Mouse (Mus musculus) left cerebral cortex, adult 18-20 months (tissue): ENCODE measurements around the gene Gdpd2. TPM values are rescaled to one million over a fixed set of nuclear protein-coding genes. Genes with fewer than 3 reads are reported as not detected.
A peak's percentile ranks its signal among the peaks of the same experiment; 100 is the strongest.

Experiments used
- DNase-seq, 2 experiments: peaks; one replicate each; pipeline ENCODE4 v3.0.0; 2021 to 2022; ENCODE audit warnings: low spot score in 2 of 2, mixed read lengths in 1 of 2
- long read RNA-seq, 2 experiments: library from polyadenylated mRNA; stranded (forward); transcript quantifications; one replicate each; pipeline ENCODE4 v2.0.0; 2021
- total RNA-seq, 2 experiments: library from RNA; stranded (reverse); gene quantifications; 2 replicates each; pipeline ENCODE4 v1.2.3; 2021

Gene Gdpd2
- 1 to 10 TPM; 6.9 to 7.2 TPM for total RNA-seq
- long read RNA-seq, experiment 1, partial matches to known transcripts = 1 of 14 reads
- long read RNA-seq, experiment 1, other reads (novel, unspliced or antisense) = 11 of 14 reads
- long read RNA-seq, experiment 2, partial matches to known transcripts = 2 of 10 reads
- long read RNA-seq, experiment 2, other reads (novel, unspliced or antisense) = 8 of 10 reads

DNA sequence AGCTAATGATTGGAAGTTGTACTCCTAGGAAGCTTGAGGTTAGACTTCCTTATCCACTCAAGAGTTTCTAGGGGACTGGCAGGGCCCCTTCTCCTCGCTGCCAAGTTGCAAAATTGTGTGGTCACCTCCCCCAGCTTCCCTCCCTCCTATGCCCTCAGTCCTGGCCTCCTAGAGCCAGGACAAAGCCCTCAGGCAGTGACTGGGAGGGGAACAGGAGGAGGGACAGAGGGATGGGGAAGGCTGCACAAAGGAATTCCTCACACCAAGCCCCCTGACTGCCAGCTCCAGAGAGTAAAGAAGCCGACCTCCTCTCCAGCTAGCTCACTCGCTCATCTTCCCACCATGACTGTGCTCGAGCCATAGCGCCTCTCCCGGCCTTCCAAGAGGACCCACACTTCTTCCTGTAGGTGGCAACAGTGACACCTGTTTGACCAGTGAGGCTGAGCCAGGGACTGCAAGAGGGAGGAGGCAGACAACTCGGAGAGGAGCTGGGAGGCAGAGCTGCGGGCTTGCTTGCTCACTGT lies at the start of gene Gdpd2:
TSS of gene Gdpd2 (plus strand) at position 209 of the 524 bp plus-strand sequence.
- DNase-seq = peak; percentile 7 to 19

DNA sequence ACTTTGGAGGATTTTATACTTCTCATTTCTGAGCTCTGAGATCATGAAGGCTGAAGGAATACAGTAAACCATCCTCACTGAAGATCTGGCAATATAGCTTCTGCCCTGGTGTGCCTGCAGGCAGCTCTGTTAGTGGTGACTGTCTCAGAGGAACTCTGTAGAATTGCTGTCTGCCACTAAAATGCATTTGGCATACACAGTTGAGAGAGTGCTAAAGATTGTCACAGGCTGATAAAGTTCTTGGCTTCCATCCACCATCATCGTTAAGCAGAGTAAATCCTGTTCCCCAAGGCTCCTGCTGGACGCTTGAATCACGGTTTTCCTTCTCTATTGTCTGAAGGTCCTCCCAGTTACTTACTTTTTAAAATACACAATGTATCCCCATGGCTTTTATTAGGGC lies 43.1 kb upstream of the Gdpd2 start:
- no peak for DNase-seq

DNA sequence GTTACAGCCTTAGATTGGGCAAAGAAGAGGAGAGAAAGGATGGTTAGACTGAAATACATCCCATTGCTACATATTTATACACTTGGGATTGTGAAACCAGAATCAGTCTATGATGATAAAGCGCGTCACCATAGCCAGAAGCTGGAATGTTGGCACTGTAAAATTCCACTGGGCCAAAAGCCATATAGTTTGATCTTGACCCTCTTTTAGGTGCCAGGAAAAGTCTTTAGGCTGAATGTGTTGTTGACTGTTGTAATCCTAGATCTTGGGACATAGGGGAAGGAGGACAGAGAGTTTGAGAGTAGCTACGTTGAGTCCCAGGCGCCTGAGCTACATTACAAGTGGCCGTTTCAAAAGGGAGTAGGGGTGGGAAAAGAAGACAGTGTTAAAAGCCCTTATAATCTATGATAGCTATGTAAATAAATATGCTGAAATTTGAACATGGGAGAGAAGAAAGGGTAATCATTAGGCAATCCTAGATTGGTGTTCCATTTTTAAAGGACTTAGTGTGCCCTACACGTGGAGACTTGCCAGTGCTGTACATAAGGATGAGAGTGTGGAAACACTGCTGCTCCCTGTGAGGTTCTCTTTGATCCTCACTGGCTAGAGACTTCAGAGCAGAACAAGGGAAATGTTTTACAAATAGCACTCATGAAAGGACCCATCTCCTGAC lies 42.2 kb upstream of the Gdpd2 start:
- DNase-seq = no peak

DNA sequence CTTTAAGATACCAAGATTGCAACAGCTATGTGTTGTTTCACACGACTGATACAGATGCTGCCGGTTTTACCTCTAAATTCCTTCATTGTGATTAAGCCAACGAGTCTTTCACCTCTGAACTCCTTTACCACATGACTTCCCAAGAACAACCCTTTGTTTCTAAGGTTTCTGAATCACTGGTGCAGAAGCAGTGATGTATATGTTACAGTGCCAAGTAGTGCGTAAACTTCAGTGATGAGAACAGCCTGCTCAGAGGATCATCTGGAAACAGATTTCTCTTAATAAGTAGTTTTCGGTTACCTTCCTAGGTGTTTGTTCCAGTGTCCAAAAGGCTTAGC lies 41.7 kb upstream of the Gdpd2 start:
- DNase-seq = no peak

DNA sequence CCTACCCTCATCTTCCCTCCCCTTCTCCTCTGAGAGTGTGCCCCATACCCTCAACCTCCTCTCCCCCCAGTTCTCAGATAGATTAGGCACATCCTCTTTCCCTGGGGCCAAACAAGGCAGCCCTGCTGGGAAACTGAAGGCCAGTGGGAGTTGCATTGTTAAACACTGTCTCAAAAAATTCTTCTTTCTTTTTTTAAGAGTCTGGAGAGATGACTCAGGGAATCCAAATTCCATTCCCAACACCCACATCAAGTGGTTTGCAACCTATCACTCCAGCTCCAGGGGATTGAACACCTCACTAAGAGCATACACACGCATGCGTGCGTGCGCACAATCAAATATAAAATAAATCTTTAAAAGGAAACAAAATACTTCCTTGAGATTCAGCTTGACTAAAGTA lies 32.9 kb upstream of the Gdpd2 start:
- no peak for DNase-seq

DNA sequence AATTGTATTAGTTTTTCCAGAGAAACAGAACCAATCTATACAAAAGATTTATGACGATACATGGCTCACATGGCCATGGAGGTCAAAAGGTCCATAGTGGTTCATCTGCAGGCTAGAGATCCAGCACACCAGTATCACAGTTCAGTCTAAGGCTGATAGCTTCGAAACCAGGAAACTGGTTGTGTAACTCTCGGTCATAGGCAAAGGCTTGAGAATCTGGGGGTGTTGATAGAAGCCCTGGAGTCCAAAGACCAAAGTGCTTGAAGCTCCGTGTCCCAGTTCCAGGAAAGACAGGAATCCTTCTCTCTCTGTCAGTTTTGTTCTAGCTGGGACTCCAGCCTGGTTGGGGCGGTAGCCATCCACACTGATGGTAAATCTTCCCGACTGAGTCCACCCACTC lies 21.6 kb upstream of the Gdpd2 start:
- DNase-seq = no peak

DNA sequence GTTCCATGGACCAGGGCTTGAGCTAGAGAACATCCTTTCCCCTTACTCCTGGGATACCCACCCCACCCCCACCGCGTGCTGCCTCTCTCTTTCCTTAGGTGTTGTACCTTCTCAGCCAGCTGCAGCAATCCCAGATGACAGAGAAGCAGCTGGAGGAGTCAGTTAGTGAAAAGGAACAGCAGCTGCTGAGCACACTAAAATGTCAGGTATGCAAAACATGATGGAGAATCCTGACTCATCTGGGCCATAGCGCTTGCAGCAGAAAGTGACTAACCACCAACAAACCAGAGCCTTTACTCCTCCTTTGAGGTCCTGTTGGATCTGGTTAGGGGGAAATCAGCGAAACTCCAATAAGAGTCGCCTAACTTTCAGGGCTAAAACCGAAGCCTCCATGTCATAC lies 13.5 kb upstream of the Gdpd2 start:
- DNase-seq = no peak

DNA sequence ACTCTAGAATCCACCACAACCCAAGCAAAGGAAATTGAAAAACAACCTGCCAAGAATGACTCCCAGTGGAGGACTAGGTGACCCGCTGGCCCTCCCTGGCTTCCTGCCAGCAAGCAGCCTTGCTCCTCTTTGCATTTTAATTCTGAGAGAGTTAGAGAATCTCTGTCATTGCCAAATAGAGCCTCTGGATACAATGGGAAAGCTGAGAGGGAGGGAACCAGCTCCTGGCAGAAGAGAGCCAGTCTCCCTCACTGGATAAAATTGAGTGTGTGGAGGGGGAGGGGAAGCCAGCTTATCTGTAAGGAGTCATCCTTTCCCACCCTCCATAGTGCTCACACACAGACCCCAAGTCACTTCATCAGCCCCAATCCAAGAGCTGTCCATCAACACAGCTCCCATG lies 726 bp upstream of the Gdpd2 start:
- no peak for DNase-seq

DNA sequence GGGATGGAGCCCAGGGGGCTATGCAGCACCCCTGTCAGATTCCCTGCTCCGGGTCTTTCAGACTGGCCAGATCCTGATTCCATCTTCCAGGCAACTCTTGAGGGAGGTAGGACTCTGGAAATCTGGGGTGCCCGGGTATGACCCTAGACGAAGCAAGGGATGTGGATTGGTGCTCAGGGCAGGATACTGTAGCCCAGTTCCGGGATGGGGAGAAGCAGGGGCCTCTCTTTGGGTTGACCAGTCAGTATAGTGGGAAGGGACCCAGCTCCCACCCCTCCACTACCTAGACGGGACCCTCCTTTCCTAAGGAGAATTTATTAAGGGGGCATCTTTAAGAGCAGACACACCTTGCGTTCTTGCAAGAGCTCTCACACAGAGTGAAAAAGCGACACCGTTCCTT lies 593 bp downstream of the Gdpd2 start:
- no peak for DNase-seq

DNA sequence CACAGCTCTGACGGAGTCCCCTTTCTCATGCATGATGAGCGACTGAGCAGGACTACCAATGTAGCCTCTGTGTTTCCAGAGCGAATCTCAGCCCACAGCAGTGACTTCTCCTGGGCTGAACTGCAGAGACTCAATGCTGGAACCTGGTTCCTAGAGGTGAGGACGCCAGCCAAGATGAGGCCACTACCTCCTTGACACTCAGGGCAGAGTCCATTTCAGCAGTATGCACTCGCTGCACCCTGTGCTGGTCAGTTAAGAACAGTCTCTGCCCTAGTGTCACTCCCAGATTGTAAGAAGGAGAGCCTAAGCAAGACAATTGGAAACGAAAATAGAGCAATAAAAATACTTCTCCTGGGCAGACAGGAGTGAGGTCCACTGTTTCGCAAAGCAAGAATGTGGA lies 4.7 kb downstream of the Gdpd2 start:
- DNase-seq = no peak

DNA sequence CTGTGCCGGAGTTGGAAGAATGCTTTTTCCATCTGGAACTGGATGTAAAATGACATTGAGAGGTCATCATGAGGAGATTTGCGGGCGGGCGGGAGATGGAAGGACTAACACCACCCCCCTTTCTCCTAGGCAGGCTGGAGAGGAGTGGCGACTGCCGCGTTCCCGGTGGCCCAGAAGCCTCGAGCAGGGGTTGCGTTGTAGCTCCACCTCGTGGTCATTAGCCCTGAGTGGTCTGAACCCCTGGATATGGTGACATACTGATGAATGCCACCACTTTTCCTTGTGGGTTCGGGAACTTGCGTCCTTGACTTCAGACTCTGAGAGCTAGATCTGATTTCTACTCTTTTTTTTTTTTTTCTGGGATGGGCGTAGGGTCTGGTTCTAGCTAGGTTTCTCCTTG lies 9.2 kb downstream of the Gdpd2 start:
- DNase-seq = peak; percentile 63 to 66

DNA sequence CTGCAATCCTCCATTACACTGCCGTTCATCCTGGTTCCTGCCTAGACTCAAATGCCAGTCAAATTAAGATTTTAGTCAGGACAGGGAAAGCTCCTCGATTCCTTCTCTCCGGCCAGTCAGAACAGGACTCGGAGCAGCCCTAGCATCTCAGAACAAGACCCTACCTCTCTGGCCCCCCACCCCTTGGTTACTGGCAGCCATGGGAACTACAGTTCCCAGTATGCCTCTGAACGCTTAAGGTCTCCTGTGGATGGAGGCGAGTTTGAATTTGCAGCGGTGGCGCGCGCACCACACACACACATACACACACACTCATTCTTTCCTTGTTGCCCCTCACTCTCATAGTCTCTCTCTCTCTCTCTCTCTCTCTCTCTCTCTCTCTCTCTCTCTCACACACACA lies 9.8 kb downstream of the Gdpd2 start:
- DNase-seq = peak in 1 of 2 experiments; percentile 9

DNA sequence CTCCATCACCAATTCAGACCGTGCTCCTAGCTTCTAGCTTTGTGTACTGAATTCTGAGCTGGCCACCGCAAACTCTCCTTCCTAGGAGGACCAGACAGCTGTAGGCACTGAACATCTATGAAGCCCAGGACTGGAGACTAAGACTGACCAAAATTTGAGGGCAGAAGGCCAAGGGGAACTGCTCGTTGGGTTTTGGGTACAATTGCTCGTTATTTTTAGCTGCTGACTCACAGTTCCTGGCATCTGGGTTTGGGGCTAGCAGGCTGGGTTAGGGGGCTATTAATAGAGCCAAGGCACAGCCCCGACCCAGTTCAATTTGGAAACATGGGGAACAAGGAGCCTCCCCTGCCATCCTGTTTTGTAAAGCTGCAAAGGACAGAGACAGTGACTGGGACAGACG lies 11.1 kb downstream of the Gdpd2 start:
- no peak for DNase-seq

DNA sequence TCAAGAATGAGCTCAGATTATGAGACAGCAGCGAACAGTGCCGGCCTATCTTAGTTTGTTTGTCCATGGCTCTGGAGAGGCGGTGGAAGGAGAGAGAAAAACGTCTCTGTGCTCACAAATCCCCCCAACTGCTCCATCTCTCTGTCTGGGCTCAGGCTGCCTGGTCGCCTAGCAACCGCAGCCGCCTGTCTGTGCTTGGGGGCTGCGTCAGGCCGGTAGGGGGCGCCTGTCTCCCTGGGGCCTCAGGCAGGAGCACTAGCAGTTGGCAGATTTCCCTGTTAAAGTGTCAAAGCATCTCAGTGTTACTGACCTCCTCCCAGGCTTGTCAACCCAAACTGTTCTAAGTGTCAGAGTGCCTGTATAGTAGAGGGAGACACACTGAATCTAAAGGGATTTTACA lies 12.3 kb downstream of the Gdpd2 start:
- peak; percentile 75 to 86 for DNase-seq

DNA sequence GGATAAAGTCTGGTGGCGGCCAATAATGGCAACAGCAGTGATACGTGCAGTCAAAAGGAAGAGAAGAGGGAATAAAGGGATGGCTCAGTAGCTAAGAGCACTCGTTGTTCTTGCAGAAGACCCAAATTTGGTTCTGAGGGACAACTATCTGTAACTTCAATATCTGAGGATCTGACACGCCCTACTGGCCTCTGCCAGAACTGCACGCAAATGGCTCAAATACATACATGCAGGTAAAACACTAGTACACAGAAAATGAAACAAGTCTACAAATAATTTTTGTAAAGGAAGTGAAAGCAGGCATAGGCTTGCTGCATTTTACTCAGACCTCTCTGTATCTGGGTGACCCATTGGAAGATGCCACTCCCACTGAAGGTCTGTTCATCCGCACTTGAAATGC lies 36.2 kb downstream of the Gdpd2 start:
- DNase-seq = no peak

DNA sequence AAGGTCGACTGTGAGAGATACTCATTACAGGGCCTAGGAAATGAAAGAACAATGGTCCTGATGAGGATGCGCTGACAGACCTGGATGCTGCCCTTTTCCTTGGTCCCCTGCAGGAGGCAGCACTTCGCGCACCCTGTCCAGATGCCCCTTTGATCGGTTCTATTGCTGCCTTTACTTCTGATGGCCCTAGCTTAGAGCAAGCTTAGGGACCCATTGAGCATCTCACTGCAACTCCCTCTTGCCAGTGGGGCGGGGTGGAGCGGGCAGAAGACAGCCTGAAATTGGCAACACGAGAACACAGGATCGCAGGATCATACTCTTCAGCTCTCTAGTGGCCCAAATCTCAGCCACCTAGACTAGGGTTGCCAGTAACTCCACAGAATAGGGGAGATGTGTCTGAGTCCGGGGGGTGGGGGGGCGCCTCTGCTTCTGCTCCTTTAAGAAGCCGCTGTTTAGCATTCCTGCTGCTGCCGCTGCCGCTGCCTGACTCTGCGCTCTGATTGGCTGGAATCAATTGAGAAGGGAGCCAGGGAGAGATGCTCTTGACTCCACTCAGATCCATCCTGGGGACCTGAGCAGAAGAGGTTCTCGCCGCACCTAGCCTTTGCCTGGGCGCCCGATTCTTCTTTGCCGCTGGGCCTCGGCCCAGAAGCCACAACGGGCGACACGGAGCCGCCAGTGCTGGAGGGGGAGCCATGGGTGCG lies 37.7 kb downstream of the Gdpd2 start, which contains the start of gene Dlg3:
TSS of gene Dlg3 (plus strand) at position 542 of the 704 bp plus-strand sequence.
- DNase-seq = peak; percentile 64 to 71

DNA sequence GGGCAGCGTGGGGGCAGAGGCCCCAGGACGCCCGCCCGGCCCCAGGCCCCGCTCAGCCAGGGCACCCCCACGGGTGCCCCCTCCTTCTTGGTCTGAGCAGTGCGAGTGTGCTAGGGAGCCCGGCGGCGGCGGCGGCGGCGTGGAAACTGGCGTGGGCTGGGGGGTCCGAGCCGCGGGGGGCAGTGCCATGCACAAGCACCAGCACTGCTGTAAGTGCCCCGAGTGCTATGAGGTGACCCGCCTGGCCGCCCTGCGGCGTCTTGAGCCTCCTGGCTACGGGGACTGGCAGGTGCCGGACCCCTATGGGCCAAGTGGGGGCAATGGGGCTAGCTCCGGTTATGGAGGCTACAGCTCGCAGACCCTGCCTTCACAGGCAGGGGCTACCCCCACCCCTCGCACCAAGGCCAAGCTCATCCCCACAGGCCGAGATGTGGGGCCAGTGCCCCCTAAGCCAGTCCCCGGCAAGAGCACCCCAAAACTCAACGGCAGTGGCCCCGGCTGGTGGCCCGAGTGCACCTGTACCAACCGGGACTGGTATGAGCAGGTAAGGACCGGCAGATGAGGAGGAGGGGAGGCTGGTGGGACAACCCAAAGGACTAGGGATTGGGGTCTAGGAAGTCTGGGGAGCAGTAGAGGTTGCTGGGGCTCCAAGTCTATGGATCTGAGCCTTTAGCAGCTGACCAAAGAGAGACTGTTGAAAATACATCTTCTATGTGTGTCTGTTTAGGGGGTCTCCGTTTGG lies 38.4 kb downstream of the Gdpd2 start:
- DNase-seq = no peak

DNA sequence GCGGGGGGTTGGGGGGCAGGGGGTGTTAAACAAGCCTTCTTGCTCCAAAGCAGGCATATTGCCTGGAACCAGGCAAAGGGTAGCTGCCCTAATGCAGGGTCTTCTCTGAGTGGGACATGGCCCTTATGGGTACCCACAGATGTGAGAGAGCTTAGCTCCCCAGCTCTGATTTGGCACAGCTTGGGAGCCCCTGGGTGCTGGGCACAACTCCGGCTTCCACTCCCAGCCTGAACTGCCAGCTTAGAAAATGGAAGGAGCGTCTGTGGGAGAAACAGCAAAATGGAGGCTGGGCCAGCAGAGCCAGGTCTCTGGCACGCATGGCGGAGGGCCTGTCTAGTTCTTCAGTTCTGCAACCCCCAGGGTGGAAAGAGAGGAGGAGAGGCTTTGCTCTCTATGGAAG lies 39.6 kb downstream of the Gdpd2 start:
- no peak for DNase-seq

DNA sequence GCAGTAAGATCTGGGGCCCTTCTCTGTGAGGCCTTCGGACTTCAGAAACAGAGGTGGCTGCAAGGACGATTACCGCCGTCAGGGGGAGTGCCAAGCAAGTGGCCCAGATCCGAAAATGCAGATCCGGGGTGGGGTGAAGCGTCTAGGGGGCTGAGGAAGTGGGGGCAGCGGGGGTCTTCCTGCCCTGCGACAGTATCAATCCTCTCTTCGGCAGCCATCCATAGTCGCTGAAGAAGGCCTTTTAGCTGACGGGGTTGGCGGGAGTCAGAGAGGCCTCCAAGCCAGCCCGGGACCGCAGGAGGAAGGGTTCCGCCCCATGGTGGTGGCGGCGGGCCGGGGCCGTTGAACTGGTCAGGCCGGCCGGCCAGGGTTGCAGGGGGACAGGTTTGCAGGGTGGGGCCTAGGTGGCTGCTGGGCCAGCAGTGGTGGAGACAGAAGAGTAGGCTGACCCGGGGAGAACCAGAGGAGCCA lies 44.7 kb downstream of the Gdpd2 start:
- DNase-seq = peak in 1 of 2 experiments; percentile 44

DNA sequence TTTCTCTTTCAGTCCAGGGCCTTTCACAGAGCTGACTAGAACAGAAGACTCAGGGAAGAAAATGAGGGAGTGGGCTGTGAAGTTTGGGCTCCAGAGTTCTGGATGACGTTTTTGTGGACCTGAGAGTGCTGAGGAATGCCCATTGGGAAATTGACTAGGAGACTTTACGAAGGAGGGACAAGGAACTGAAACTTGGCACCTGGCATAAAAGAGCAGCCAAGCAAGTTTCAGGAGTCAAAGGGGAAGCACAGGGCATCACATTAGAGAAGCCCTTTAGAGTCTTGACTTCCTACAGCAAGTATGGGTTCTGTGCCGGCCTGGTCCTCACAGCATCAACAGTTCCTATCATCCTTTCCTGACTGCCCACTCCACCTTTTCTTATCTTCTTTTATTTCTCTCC lies 45.7 kb downstream of the Gdpd2 start:
- no peak for DNase-seq

DNA sequence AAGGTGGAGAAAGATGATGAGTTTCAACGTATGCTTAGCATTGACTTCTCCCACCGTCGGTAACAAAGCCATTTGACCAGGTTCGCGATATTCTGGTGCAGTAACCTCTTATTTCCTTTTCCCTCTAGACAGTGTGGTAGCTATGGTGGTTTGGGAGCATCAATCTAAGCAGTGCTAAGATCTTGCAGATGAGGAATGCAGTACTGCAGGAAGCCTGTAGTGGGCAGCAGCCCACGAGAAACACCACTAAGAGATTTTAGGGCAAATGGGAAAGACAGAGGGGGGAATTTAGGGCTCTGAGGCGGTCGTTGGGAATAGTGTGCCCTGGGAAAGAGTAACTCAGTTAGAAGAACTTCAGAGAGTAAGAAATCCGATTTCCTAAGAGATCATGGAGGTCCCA lies 46.8 kb downstream of the Gdpd2 start:
- DNase-seq = peak in 1 of 2 experiments; percentile 60
